Mouse (Mus musculus) layer of hippocampus, postnatal 25 days (tissue): ENCODE results near the gene Yipf2. TPM values are rescaled to one million over a fixed set of nuclear protein-coding genes. Genes with fewer than 3 reads are reported as not detected.
"Not testable (repeated sequence)": the region's sequence is repeated elsewhere in the genome, so short reads cannot be mapped to it uniquely, and the experiment has no call there.

Experiments used
- DNase-seq, 2 experiments: peaks; one replicate each; pipeline ENCODE4 v3.0.0; 2022; ENCODE audit warnings: mixed read lengths in 2 of 2, low spot score in 1 of 2; ENCODE audit errors: extremely low spot score in 1 of 2
- total RNA-seq, 2 experiments: library from RNA; stranded (reverse); gene quantifications; 2 replicates each; pipeline ENCODE4 v1.2.3; 2021

Yipf2 gene
- total RNA-seq, 2 experiments from 2014 or later: 17.5 to 18.3 TPM

DNA sequence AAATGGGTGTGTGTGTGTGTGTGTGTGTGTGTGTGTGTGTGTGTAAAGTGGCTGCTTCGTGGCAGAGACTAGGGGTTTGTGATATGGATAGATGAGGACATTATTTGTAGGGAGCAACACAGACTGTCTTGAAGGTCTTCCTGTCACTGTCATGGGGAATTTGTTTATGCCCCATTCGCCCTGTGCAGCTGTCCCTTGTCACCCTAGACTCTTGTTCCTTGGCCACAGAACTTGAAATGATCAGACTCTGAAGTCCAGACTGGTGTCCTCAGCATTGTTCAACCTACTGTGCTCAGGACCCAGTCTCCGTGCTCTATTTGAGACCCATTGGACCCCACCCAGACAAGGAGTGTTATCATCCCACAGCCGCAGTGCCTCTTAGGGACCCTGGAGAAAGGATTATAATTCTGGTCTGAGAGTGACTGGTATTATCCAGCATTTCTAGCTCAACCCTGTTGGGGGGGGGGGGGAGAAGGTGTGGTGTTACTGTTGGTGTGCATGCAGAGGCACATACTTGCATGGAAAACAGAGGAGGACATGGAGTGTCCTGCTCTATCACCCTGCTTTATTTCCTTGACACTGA, 27.5 kb downstream of the Yipf2 start:
- no peak for DNase-seq

DNA sequence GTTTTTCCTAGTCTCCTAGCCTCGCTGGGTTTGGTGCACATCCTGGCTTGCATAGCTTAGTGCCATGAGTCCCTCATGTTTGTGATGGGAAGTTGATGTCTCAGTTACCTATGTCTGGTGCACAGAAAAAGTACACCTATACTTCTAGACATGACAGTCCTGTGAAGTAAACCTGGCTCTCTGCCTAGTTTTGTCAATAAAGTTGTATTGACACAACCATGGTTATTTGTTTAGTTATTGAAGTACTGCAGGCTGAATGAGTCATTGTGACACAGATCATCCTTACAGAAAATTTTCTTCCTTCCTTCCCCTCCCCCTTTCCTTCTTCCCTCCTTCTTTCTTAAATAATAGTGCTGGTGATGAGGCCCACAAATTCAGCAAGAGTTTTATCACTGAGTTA, 28.2 kb downstream of the Yipf2 start:
- no peak for DNase-seq

DNA sequence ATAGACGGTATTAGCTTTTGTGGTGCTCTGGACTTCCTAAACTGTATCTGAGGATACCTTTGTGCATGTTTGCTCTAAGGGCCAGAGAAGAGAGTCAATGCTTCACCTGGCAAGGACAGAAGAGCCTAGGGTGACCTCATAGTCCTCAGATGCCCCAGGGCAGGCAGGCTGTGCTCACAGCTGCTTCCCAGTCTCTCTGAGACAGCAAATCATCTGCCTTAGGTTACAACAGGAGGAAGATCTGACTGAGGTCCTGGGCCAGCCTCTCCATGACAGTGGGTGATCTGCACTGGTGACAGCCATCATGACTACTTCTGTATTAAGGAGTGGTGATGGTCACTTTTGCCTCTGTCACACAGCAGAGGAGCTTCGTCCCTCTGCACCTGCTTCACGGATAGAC, 33.5 kb downstream of the Yipf2 start:
- DNase-seq: no peak

DNA sequence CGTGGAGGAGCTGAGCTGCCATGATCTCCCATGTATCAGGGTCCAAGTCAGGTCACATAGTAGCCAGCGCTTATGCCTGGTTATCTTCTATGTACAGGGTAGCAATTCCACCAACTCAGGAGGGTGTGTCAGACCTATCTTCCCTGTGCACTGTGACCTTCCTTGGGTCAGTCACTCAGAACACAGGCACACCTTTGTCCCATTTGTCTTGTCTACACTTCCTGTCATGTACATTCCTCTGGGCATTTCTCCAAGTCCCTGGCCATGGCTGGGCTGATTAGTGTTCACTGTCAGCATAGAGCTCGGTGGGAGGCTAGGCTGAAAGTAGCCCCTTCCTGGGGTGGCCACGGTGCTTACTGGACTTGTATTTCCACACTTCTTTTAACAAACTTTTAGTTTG, 34.3 kb downstream of the Yipf2 start:
- no peak for DNase-seq

GRCm38 (mm10) chr9:21557556-21557955, 35.1 kb downstream of the Yipf2 start:
- DNase-seq: no peak

DNA sequence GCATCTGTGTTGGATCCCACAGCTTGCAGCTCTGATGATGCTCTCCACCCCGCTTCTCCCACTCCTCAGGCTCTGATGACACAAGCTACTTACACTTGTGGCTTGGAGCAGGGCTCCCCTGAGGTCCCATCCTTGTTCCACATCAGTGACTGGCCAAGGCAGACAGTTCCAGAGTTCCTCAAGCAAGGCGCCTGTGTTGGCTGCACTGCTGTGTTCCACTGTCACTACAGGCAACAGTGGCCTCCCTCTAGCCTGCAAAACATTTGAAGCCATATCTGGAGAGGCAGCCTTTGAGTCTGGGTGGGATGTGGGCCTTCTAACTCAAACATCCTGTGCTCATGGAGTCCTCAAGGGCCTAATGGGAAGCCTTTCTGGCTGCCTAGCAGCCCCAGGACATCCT, 35.6 kb downstream of the Yipf2 start:
- no peak for DNase-seq

DNA sequence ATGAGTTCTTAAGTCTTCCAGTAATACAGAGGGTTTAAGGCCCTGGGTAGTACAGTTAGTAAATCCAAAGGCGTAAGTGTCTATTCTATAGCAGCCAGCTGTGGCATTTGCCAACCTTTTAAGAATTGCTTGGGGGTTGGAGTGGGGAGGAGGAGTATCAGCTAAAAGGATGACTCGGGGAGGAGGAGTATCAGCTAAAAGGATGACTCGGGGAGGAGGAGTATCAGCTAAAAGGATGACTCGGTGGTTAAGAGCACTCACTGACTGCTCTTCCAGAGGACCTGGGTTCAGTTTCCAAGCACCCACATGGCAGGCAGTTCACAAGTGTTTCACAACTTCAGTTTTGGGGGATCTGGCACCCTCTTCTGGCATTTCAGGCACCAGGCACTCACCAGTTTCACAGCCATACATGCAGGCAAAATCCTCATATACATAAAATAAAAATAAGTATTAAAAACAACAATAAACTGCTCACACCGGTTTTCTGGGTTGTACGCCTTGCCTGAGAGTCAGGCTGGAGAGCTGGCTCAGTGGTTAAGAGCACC, 37.4 kb downstream of the Yipf2 start:
- DNase-seq: no peak

DNA sequence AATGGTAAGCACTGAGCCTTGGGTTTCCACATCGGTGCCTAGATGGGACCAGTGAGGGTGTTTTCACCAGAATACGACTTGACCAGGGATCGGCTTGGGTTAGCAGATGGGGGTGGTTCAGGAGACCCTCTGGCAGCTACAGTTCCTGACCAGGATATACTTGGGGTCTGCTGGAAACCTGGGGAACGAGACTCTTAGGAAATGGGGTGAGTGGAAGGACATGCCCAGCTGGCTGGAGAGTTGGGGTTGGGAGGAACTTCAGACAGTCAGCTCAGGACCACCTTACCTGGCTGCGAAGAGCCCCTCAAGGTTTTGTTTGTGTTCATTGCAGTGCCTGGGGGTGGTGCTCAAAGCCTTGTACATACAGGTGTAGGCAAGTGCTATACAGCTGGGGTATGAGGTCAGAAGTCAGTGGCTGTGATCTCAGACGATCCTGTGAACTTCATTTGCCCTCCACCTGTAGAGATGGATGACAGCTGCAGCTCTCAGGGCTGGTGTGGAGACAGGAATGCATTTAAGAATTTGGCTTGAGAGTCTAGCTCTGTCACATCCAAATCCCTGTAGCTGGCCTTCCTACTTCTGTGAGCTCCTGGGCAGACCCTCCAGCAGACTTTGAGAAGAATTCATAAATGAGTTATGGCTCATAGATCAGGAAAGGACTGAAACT, 38.9 kb downstream of the Yipf2 start:
- no peak for DNase-seq

DNA sequence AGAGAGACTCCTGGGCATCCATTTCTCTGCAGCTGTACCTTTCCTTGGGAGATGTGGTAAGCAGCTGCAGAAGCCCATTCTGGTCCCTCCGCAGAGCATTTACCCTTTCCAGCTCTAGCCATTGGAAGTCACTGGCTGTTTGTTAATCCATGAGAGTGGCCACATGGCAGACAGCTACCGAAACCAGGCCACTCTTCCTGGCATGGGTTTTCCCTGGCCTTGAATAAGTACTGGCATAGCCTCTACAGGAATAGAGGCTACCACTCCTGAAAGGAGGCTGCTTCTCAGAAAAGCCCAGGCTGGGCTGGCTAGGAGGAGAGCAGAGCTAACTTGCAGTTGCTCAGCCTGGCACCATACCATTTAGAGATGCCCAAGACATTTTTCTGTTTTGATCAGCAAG, 41.6 kb downstream of the Yipf2 start:
- DNase-seq: no peak

DNA sequence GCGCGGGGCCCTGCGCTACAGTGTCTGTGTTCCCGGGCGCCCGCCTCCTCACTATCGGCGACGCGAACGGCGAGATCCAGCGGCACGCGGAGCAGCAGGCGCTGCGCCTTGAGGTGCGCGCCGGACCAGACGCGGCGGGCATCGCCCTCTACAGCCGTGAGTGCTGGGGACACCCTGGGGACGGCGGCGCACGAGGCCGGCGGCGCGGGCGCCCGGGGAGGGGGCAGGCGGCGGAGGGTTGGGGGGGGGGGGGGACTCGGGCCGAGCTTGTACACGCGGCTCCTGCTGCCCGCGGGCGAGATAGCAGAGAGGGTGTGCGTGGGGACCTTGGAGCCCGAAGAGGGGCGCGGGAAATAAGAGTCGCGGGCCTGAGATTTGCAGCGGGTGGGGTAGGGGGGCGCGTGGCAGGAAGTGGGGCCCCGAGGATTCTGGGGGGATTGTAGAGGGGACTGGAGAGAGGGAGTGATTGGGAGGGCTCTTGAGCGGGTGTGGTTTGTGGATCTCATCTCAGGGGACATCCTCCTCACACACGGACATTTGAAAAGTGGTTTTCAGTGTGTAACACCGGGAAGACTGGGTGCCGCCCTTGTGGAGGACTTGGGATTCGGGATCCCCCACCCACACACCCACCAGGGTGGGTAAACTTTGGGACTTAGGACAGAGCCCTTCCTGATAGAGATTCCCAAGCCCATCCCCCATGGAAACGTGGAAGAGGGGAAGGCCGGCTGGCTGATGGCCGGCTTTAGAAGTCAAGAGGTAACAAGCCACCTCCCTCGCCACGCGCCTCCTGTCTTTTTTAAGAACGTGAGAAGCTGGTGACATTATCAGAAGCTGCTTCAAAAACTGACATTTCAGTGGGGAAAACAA, 45.3 kb downstream of the Yipf2 start:
- peak in 1 of 2 experiments; percentile 41 for DNase-seq

DNA sequence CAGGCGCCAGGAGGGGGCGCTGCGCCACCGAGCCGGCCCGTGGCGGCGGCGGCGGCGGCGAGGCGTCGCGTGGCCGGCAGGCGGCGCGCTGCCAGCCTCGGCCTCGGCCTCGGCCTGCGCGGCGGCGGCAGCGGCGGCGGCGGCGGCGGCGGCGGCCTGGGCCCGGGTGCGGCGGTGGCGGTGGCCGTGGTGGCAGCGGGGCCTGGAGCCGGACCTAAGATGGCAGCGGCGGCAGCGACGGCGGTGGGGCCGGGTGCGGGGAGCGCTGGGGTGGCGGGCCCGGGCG, 45.9 kb downstream of the Yipf2 start, which contains the start of gene Carm1:
Gene Carm1 (plus strand): TSS at position 106 of the 286 bp plus-strand sequence.
- DNase-seq: peak in 1 of 2 experiments; percentile 50

GRCm38 (mm10) chr9:21545916-21546788, 46.5 kb downstream of the Yipf2 start:
- DNase-seq: peak; percentile 92 to 97

GRCm38 (mm10) chr9:21545351-21545915, 47.2 kb downstream of the Yipf2 start:
- no peak for DNase-seq

GRCm38 (mm10) chr9:21542001-21542400, 50.6 kb downstream of the Yipf2 start:
- DNase-seq: not testable (repeated sequence)

- DNase-seq: no peak
These were observed 52.5 kb downstream of the Yipf2 start for GRCm38 (mm10) chr9:21539981-21540753.
